Mouse (Mus musculus) kidney, embryonic 16.5 days (tissue): ENCODE results near the gene Smcr8. TPM values are rescaled to one million over a fixed set of nuclear protein-coding genes. Genes with fewer than 3 reads are reported as not detected.
A peak's percentile ranks its signal among the peaks of the same experiment; 100 is the strongest.

Experiments used
- ATAC-seq: fragments of 200-750 bp; cut with Nextera tagmentation; 2 replicates; pipeline ENCODE4 v1.8.0; 2017; ENCODE audit warnings: moderate TSS enrichment; ENCODE audit not compliant: low FRiP score, low TSS enrichment
- H3K27ac ChIP-seq: fragments of 300-500 bp; sonication (generic); 2 replicates; pipeline ENCODE4 v1.5.1; 2014; ENCODE audit warnings: low read length
- H3K27me3 ChIP-seq: fragments of 300-500 bp; sonication (generic); 2 replicates; pipeline ENCODE4 v1.6.1; 2014; ENCODE audit warnings: low read length, control low read depth, mixed read lengths; ENCODE audit not compliant: insufficient read depth
- H3K36me3 ChIP-seq: fragments of 300-500 bp; sonication (generic); 2 replicates; pipeline ENCODE4 v1.6.1; 2014; ENCODE audit warnings: low read length, control low read depth, mixed read lengths; ENCODE audit not compliant: insufficient read depth
- H3K4me1 ChIP-seq: fragments of 300-500 bp; sonication (generic); 2 replicates; pipeline ENCODE4 v1.6.1; 2014; ENCODE audit warnings: low read length, control low read depth, mixed read lengths; ENCODE audit not compliant: insufficient read depth
- H3K4me2 ChIP-seq: fragments of 300-500 bp; sonication (generic); replicated peaks from 2 replicates; pipeline ENCODE4 v1.6.1; 2014; ENCODE audit warnings: low read depth, low read length
- H3K4me3 ChIP-seq: fragments of 300-500 bp; sonication (generic); 2 replicates; pipeline ENCODE4 v1.5.1; 2014; ENCODE audit warnings: mild to moderate bottlenecking, low read length
- H3K9ac ChIP-seq: fragments of 300-500 bp; sonication (generic); replicated peaks from 2 replicates; pipeline ENCODE4 v1.6.1; 2014; ENCODE audit warnings: low read length
- H3K9me3 ChIP-seq: fragments of 300-500 bp; sonication (generic); 2 replicates; pipeline ENCODE4 v1.6.1; 2016; ENCODE audit warnings: low read length, control low read depth
- WGBS: fragments of 180-500 bp; shearing (Covaris S2); extraction: QIAGEN DNeasy Blood & Tissue Kit; methylation state at CpG from one replicate; pipeline ENCODE4 v1.1.7; 2014; 5-methylcytosine and 5-hydroxymethylcytosine counted together
- microRNA-seq: library from miRNA; unstranded; fragments of <30 nt; microRNA quantifications from one replicate; pipeline ENCODE4, GENCODE M21; 2016
- polyA plus RNA-seq: library from polyadenylated mRNA; unstranded; fragments of >200 nt; fragmentation: Nextera tagmentation; extraction: Ambion mirVana; gene quantifications from 2 replicates; pipeline ENCODE4 v1.2.1, GENCODE M21; 2015

Gene Smcr8
- polyA plus RNA-seq, 1 experiment from 2014 or later = 6.6 TPM

GRCm38 (mm10) chr11:60828903-60829302 is 51.6 kb downstream of the Smcr8 start:
- no peak overlapping the region for H3K4me2 ChIP-seq
- no peak overlapping the region for H3K27ac ChIP-seq
- peaks cover 6% of the 10 kb centered on the region for H3K4me1 ChIP-seq
- ATAC-seq = no peak
- no peaks in the 10 kb centered on the region for H3K27me3 ChIP-seq
- H3K9ac ChIP-seq = no peak overlapping the region
- WGBS = 25% methylated on average over 2 of the region's 2 CpGs
- H3K4me3 ChIP-seq = no peak overlapping the region
- no peaks in the 10 kb centered on the region for H3K9me3 ChIP-seq
- no peaks in the 10 kb centered on the region for H3K36me3 ChIP-seq

DNA sequence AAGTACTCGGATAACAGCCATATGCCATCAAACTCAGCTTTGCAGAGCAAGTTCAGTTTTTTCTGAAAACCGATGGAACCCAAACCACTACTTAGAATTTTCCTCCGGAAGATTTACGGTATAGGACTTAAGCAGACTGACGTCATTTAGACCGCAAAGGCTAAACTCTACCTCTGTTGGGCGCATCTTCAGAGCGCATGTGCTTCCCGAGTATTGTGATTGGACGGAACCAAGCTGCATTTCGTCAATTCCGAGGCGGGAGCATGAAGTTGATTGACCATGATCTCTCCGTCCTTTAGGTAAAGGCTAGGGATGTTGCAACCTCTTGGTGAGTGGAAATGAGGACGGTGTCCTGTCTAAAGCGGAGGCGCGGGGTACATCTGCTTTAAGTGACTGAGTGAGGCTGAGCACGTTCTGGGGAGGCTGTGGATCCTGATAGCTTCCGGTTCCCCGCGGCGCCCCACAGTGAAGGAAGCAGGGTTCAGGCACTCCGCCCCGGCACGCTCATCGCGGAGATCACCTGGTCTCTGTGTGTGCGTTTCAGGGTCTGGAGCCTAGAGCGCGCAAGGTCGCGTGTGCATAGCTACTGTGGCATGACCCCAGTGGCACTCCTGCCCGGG is 53.2 kb downstream of the Smcr8 start, which contains the start of gene Dhrs7b:
Gene Dhrs7b, plus strand, starts transcription at position 199 of the 620 bp plus-strand sequence.
- peak; percentile 94 for ATAC-seq
- WGBS = under 1% methylated on average over 34 of the region's 34 CpGs
- Histone ChIP-seq H3K27me3 (no peaks in the 10 kb centered on the region), H3K27ac (peak within 1 kb of the TSS; percentile 83), H3K9ac (peak within 1 kb of the TSS; percentile 82), H3K36me3 (no peaks in the 10 kb centered on the region), H3K4me1 (peaks cover 6% of the 10 kb centered on the region), H3K9me3 (no peaks in the 10 kb centered on the region), H3K4me2 (peak within 1 kb of the TSS; percentile 74), H3K4me3 (peak within 1 kb of the TSS; percentile 77)

DNA sequence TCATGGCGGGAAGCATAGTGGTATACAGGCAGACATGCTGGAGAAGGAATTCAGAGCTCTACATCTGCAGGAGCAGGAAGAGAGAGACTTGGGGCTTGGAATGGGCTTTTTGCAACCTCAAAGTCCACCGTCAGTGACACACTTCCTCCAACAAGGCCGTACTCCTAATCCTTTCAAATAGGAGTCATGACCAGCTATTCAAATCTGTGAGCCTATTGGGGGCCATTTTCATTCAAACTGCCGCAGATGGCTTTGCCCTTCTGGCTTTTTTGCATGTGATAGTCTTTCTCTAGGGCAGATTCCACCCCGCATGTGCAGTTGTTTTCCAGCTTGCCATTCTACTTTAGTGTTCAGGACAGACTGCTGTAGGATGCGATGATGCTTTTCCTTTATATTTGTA is 59.6 kb downstream of the Smcr8 start:
- Histone ChIP-seq H3K9ac (no peak overlapping the region), H3K27ac (no peak overlapping the region), H3K4me2 (no peak overlapping the region), H3K27me3 (no peaks in the 10 kb centered on the region), H3K9me3 (no peaks in the 10 kb centered on the region), H3K4me3 (no peak overlapping the region), H3K4me1 (no peaks in the 10 kb centered on the region), H3K36me3 (0 out of 2 replicates have a peak, but pooled peaks cover 3% of the 10 kb centered on the region)
- 93% methylated on average over 6 of the region's 6 CpGs for WGBS
- ATAC-seq = no peak

Small RNA genes within 50 kb of the gene (microRNA-seq; reads per million reads assigned to microRNA genes)
- 1.6 reads per million, percentile 3 among the genes with 10 or more reads in this experiment for gene Mir5100

Other genes with a start within 250 kb of the Smcr8 start
- gene Alkbh5, start 241.1 kb upstream of the Smcr8 start, polyA plus RNA-seq = 34.5 and 34.8 TPM in 2 replicates
- 61.7 and 63.6 TPM in 2 replicates for gene Llgl1, start 77.8 kb upstream of the Smcr8 start, polyA plus RNA-seq
- gene Flii, start 50.3 kb upstream of the Smcr8 start, polyA plus RNA-seq = 93.7 and 94.3 TPM in 2 replicates
- gene Mief2, start 49.1 kb upstream of the Smcr8 start, polyA plus RNA-seq = 16.2 and 17.2 TPM in 2 replicates
- 17.1 and 19.6 TPM in 2 replicates for gene Top3a, start 159 bp upstream of the Smcr8 start, polyA plus RNA-seq
- 79.4 and 84.6 TPM in 2 replicates for gene Shmt1, start 34.2 kb downstream of the Smcr8 start, polyA plus RNA-seq
- 41.7 and 42.8 TPM in 2 replicates for gene Dhrs7b, start 53.1 kb downstream of the Smcr8 start, polyA plus RNA-seq
- gene Tmem11, start 101.7 kb downstream of the Smcr8 start, polyA plus RNA-seq = 72.0 and 79.6 TPM in 2 replicates
- 29.9 and 31.2 TPM in 2 replicates for gene Natd1, start 137.2 kb downstream of the Smcr8 start, polyA plus RNA-seq
- 138 and 142 TPM in 2 replicates for gene Map2k3, start 154.5 kb downstream of the Smcr8 start, polyA plus RNA-seq
- gene Kcnj12, start 245.0 kb downstream of the Smcr8 start, polyA plus RNA-seq = 0.30 and 0.32 TPM in 2 replicates